Mouse (Mus musculus) lung, adult 2 months (tissue): ENCODE data around the gene Zfp513.

Experiments
- CTCF ChIP-seq: fragments of 200-500 bp; IDR thresholded peaks from 2 replicates; pipeline ENCODE4 v1.5.1; 2011; ENCODE audit warnings: mild to moderate bottlenecking, low read length, control low read depth; ENCODE audit not compliant: insufficient read depth
- POLR2A ChIP-seq: fragments of 200-500 bp; IDR thresholded peaks from 2 replicates; pipeline ENCODE4 v1.6.1; 2011; ENCODE audit warnings: low read depth, mild to moderate bottlenecking, control low read depth, low read length, borderline replicate concordance; ENCODE audit errors: extremely low read depth

DNA sequence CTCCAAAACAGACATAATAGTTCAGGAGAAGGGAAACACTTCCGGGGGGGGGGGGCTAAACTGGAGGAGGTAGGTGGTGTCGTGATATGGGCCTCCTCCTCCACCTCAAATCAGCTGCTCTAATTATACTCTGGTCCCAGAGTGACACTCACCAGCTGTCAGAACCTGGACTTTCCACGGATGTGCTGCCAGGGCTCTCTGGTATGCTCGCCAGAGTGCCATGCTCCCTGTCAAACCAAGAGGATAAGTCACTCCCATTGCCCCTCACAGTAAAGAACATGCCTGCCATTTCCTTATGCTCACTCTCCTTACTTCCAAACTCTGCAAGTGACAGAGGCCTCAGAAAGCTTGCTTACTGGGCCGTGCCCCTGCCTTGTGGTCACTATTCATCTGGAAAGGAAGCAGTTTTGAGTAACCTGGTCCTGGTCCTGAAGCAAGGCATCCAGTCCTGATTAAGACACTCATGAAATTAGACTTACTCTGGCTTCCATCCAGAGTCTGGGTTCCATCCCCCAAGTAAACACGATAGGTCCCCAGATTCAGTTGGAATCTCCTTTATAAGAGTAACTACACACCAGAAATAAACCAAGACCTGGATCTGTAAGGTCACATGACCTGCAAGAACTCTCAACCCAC lies 48.5 kb downstream of the Zfp513 start:
- TF ChIP-seq CTCF (no peak), POLR2A (no peak)
